Mouse (Mus musculus) layer of hippocampus, adult 2 months (tissue): ENCODE results near the gene Ptprj. TPM values are rescaled to one million over a fixed set of nuclear protein-coding genes. Genes with fewer than 3 reads are reported as not detected.

Experiments
- DNase-seq, 2 experiments: peaks; one replicate each; pipeline ENCODE4 v3.0.0; 2022; ENCODE audit warnings: low spot score in 2 of 2
- H3K27ac ChIP-seq: fragments of 200-600 bp; 2 replicates; pipeline ENCODE4 v1.8.1; 2022
- H3K4me3 ChIP-seq: fragments of 200-600 bp; 2 replicates; pipeline ENCODE4 v1.8.1; 2022; ENCODE audit warnings: mild to moderate bottlenecking
- CTCF ChIP-seq: fragments of 200-600 bp; conservative IDR thresholded peaks from 2 replicates; pipeline ENCODE4 v1.8.1; 2022; ENCODE audit warnings: antibody characterized with exemption, mild to moderate bottlenecking, moderate library complexity
- total RNA-seq, 2 experiments: library from RNA; stranded (reverse); gene quantifications; 2 replicates each; pipeline ENCODE4 v1.2.3; 2021

The Ptprj gene
- total RNA-seq, 2 experiments from 2014 or later: 128 to 130 TPM

DNA sequence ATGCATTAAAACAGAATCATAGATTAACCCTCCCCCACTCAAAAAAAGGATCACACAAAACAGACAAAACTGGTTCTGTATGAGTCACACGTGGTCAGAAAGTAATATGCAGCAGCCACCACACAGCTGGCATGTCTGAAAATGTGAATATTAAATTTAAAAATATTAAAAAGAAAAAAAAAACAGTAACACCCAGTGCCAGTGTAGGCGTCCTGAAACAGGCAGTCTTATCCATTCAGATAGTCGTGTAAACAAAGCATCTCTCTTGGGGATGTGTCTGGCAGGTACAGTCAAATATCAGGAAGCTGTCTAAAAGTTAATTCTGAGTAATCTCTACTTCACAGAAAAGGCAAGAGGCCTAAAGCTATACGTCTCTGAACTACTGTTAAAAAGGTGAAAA lies 17.3 kb downstream of the Ptprj start:
- DNase-seq: no peak
- no peak for TF ChIP-seq CTCF
- H3K27ac ChIP-seq: no peak overlapping the region
- H3K4me3 ChIP-seq: no peak overlapping the region

DNA sequence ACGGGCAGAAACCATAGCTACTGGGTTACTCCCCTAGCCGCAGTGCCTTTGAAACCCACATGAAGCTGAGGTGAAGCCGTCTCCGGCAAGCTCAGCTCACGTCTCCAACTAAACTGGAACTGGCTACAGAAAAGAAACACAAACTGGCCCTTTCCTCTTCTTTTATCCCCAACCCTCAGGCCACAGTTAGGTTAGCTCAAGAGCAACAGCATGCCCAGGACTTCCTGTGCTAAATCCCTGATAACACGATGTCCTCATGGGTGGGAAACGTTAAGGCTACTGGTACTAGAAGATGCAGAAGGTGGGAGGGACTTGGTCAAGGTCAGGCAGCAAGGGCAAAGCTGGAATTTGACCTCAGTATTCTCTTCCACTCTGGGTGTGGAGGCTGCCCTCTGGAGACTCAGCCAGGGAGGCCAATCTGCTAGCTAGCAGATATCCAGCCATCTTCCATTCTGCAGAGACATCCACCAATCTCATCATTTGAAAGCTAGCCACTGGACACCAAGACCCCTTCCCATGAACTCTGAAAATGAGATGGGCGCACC lies 18.2 kb downstream of the Ptprj start:
- TF ChIP-seq CTCF: no peak
- DNase-seq: no peak
- Histone ChIP-seq H3K4me3 (no peak overlapping the region), H3K27ac (peak overlapping the region; percentile 57)

DNA sequence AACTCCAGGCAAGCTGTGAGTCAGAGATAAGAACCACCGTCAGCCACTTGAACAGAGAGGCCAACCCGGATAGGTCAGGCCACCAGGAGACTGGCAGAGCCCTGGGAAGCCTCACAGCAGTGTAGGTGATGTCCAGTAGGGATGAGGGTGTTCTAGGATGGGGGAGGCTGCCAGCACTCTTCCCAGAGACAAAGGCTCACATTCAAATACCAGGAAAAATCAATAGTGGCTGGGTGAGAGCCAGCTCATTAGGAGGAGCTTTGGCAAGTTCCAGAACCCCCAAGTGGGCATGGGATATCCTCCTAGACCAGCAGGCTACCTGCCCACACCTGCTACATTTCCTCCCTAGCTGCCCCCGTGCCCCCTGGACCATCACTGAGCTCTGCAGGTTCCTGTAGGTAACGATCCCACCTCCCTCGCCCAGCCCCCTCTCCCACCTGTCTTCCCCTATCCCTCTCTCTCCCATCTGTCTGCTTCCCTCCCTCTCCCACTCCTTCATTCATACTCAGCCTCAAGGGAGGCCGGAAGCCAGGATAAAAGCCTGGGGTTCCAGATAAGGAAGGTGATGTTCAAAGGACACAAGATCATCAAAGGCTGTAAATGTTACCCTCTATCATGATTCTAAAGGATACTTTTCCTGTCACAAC lies 20.1 kb downstream of the Ptprj start:
- H3K27ac ChIP-seq: peak overlapping the region; percentile 76
- DNase-seq: no peak
- no peak for TF ChIP-seq CTCF
- H3K4me3 ChIP-seq: no peak overlapping the region

DNA sequence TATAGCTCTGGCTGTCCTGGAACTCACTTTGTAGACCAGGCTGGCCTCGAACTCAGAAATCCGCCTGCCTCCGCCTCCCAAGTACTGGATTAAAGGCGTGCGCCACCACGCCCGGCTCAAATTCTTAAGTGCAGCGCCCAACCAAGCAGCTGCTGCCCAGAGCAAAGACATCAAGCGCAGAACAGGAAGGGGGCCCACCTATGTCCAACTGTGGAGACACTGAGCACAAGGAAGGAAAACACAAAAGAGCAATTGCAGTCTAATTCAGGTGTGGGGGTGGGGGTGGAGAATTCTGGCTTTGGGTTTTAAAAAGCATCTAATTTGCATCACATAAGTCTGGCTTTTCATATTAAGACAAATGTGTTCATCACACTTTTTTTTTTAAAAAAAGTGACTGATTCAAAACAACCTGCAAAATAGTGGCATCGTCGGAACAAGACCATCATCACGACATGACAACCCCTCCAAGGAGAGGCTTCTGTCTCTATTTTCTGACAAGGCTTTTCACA lies 20.7 kb downstream of the Ptprj start:
- Histone ChIP-seq H3K27ac (peak overlapping the region; percentile 76), H3K4me3 (no peak overlapping the region)
- TF ChIP-seq CTCF: no peak
- DNase-seq: no peak

DNA sequence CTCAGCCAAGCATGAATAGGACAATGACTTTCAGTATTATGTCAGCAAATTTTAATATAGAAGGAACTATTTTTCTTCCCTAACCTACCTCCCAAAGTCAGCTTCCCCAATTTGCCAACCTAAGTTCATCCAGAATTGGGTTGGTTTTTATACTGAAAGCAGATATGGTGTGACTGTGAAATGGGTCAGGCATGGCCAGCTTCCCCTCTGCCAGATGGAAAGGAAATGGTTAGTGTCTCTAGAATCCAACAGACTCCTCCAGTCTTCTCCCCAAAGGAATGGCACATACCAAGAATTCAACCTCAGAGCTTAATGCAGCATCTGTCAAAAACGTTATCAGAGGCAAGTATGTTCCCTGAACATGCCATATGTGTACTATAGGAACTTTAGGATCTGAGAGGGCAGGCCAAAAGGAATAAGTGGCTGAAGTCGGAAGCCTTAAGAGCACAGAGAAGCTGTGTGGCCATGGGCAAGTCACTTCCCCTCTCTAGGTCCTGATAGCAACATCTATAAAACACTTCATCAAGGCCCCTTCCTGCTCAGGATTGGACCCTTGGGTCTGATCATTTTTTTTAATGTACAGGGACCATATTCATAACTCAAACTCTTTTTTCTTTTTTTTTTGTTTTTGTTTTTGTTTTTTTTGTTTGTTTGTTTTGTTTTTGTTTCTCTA lies 21.3 kb downstream of the Ptprj start:
- no peak for DNase-seq
- no peak for TF ChIP-seq CTCF
- H3K27ac ChIP-seq: peak overlapping the region; percentile 63
- H3K4me3 ChIP-seq: no peak overlapping the region

DNA sequence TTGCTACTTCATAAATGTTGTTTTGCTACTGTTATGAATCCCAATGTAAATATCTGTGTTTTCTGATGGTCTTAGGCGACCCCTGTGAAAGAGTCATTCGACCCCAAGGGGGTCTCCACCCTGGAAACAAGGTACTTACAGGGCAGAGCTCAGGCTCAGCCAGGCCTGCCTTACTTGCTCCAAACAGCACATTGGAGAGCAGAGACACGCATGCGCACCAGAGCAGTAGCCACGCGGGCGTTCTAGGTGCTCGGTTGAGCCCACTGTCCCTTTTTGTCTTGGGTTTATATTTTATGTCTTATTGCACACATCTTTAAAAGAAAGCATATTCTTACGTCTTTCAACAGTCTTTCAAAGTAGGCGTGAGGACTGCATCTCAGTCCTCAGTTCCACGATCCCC lies 22.1 kb downstream of the Ptprj start:
- TF ChIP-seq CTCF: no peak
- H3K27ac ChIP-seq: peak overlapping the region; percentile 63

DNA sequence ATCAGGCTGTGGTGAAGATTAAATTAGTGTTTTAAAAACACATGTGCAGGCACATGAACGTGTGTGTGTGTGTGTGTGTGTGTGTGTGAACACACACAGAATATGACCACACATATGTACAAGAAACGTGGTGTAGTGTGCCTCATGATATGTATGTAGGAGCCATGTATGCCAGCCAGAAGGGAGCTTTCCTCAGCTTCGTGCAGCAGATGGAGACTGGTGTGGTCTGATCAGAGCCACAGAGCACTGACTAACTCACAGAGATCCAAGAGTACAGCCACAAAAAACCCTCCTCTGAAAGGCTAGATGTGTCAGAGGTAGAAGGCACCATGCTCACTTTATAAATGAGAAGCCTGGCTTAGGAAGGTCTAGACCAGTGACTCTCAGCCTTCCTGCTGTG lies 22.5 kb downstream of the Ptprj start:
- H3K27ac ChIP-seq: peak overlapping the region; percentile 63
- TF ChIP-seq CTCF: no peak

More for the DNA sequence above, 22.1 kb downstream of the Ptprj start:
- DNase-seq: no peak
- H3K4me3 ChIP-seq: no peak overlapping the region

DNA sequence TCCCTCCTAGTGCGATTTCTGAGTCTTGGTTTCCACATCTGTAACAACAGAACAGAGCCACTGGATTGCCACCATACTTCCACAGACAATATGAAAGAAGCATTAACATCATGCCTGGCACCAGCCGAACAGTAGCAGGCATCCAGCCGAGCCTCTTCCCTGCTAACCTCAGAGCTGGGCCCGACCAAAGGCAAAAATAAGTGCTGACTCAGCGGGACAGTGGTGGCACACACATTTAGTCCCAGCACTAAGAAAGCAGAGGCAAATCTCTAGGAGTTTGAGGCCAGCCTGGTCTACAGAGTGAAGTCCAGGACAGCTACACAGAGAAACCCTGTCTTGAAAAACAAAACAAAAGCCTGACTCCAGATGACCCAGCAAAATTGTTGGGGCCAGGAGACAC lies 24.7 kb downstream of the Ptprj start:
- DNase-seq: no peak
- Histone ChIP-seq H3K4me3 (no peak overlapping the region), H3K27ac (no peak overlapping the region)
- TF ChIP-seq CTCF: no peak

More for the DNA sequence above, 22.5 kb downstream of the Ptprj start:
- no peak overlapping the region for H3K4me3 ChIP-seq
- DNase-seq: no peak

DNA sequence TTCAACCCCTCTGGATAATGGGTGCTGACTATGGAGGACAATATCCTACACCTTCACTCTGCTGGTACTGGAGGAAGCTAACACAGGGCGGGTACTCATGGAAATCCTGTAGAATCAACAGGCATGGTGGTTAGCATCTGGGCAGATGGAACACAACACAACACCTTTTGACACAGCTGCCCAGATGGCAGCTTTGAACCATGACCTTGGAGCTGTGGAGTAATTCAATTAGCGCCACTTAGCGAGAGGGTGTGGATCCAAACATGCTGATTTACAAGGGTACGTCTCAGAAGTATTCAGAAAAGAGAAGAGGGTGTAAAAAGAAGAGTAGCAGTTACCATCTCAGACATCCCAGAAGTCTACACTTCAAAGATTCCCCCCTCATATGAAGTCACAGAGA lies 25.6 kb downstream of the Ptprj start:
- H3K4me3 ChIP-seq: no peak overlapping the region
- no peak for TF ChIP-seq CTCF
- H3K27ac ChIP-seq: no peak overlapping the region
- DNase-seq: no peak

DNA sequence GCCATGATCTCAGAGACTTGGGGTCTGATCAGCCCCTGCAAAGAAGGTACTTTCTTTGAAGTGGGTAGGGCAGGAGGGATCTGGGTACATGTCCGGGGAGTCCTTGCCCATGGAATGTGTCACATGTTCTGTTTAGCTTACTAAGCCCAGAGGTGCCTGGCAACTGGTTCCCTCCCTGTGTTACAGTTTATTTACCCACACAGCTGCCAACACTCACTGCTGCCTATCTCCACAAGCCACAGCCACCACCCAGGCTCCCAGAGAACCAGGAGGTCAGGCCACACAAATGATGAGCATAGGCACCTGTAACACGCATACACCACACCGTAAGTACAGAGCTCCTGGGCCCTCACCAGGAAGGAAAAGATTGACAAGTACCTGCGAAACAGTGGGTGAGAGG lies 26.6 kb downstream of the Ptprj start:
- no peak overlapping the region for H3K4me3 ChIP-seq
- no peak overlapping the region for H3K27ac ChIP-seq
- TF ChIP-seq CTCF: no peak
- no peak for DNase-seq

DNA sequence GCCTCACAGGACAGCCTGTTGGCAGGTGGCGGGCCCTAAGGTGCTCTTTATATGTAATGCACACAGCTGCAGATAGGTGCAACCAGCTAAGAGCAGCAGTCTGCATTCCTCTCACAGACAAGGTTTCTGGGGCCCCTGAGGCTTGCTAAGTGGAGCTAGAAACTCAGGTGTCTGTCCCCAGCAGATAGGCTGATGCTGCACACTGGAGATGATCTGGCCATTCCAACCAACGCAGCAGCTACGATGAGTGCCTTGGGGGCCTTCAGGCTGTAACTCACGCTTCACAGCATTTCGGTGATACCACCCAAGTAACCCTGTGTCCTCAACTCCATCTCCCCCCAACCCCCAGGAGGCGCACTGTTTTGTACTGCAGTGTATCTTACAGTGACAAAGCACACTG lies 29.8 kb downstream of the Ptprj start:
- no peak overlapping the region for H3K27ac ChIP-seq
- TF ChIP-seq CTCF: peak; percentile 27
- no peak for DNase-seq
- no peak overlapping the region for H3K4me3 ChIP-seq

DNA sequence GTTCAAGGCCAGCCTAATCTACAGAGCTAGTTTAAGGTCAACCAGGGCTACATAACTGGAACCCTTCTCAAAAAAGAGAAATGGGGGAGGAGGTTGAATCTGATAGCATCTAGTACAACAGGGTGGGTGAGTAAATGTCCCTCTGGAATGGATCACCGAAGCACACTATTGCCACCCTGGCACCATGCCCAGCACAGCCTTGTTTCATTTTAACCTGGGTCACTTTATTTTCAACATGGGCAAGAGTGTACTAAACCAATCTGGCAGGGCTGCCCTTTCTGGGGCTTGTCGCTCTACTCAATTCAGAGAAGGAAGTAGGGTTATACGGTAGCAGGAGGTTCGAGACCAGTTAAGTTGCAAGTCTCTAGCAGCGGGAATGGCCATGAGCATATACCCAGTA lies 31.9 kb downstream of the Ptprj start:
- no peak overlapping the region for H3K27ac ChIP-seq
- H3K4me3 ChIP-seq: no peak overlapping the region
- TF ChIP-seq CTCF: no peak
- no peak for DNase-seq

DNA sequence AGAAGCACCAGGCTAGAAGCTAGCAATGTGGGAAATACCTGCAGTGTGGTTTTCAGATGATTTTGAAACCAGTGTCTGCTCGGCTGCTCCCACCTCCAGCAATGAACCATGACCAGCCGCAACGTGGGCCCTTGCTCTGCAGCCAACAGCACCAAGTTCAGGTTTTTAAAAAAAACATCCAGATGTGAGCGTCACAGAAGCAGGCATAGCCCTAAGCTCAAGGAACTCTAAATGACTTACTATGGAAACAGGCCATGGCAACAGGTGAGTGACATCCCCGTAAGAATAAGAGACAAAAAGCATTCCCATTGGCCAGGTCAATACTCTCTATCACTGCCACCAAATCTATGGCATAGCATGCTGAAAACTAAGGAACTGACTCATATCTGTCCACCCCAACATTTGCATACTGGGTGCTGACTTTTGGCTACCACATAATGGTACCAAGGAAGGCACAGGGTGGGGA lies 33.3 kb downstream of the Ptprj start:
- no peak for TF ChIP-seq CTCF
- no peak for DNase-seq
- Histone ChIP-seq H3K27ac (no peak overlapping the region), H3K4me3 (no peak overlapping the region)
